Mouse (Mus musculus): ENCODE results near the gene C9.

The C9 gene

GRCm38 (mm10) chr15:6483561-6483960 lies 38.4 kb downstream of the C9 start:
- peak; percentile 10 for DNase-seq (ENCODE audit: low read depth, low spot score)

GRCm38 (mm10) chr15:6492386-6492785 lies 47.3 kb downstream of the C9 start:
- no peak for DNase-seq (ENCODE audit: low read depth, low spot score)

GRCm38 (mm10) chr15:6498396-6499070 lies 53.4 kb downstream of the C9 start:
- no peak for DNase-seq (ENCODE audit: low read depth, low spot score)

GRCm38 (mm10) chr15:6500787-6501186 lies 55.7 kb downstream of the C9 start:
- peak; percentile 3 for DNase-seq (ENCODE audit: low read depth, low spot score)

- DNase-seq (ENCODE audit: low read depth, low spot score): no peak
These were observed 72.4 kb downstream of the C9 start for GRCm38 (mm10) chr15:6517525-6517924.

GRCm38 (mm10) chr15:6519417-6520255 lies 74.5 kb downstream of the C9 start:
- DNase-seq (ENCODE audit: low read depth, low spot score): no peak

GRCm38 (mm10) chr15:6520505-6521155 lies 75.5 kb downstream of the C9 start:
- no peak for DNase-seq (ENCODE audit: low read depth, low spot score)

- DNase-seq (ENCODE audit: low read depth, low spot score): no peak
These were observed 77.6 kb downstream of the C9 start, which contains the start of gene Fyb for GRCm38 (mm10) chr15:6522653-6523167. Gene Fyb, plus strand, starts transcription at chr15:6522853.

GRCm38 (mm10) chr15:6524801-6525200 lies 79.7 kb downstream of the C9 start:
- no peak for DNase-seq (ENCODE audit: low read depth, low spot score)

- DNase-seq (ENCODE audit: low read depth, low spot score): no peak
These were observed 80.3 kb downstream of the C9 start for GRCm38 (mm10) chr15:6525386-6525785.

- no peak for DNase-seq (ENCODE audit: low read depth, low spot score)
These were observed 88.8 kb downstream of the C9 start for GRCm38 (mm10) chr15:6533858-6534343.

GRCm38 (mm10) chr15:6534592-6534991 lies 89.5 kb downstream of the C9 start:
- no peak for DNase-seq (ENCODE audit: low read depth, low spot score)

GRCm38 (mm10) chr15:6539639-6540338 lies 94.7 kb downstream of the C9 start:
- no peak for DNase-seq (ENCODE audit: low read depth, low spot score)
